Mouse (Mus musculus) ovary, postnatal 10 days (tissue): ENCODE results near the gene Dusp13.
A peak's percentile ranks its signal among the peaks of the same experiment; 100 is the strongest.

Experiments
- DNase-seq: peaks from one replicate; pipeline ENCODE4 v3.0.0; 2022; ENCODE audit warnings: low spot score

Gene Dusp13

DNA sequence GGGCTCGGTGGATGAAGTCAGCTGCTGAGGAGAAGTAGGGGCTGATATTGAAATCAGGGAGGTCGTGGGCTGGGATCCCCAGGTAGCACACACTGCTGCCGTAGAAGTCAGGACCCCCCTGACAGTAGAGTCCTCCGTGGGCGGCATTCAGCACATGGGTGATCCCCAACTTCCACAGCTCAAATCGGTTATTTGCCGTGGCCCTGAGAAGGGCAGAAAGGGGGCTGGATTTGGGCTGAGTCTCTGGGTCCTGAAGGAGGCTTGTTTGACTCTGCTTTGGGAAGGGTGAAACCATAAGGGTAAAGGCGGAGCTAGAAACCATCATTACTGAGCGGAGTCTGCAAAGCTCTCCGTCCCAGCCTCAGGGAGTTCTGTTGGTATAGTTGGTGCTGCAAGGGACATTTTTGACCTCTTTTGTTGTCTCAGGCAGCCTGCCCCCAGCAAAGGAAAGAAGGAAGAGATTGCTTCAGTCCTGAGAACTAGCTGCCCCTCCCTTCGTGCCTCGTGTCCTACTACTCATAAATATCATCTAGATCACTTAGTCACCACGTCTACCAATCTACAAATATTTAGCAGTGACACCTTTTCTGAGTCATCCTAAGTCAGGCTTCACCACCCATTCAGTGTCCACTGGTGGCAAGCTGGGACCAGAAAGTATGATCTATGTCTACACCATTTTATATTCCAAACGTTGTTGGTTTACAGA lies 3.4 kb downstream of the Dusp13 start:
- no peak for DNase-seq

DNA sequence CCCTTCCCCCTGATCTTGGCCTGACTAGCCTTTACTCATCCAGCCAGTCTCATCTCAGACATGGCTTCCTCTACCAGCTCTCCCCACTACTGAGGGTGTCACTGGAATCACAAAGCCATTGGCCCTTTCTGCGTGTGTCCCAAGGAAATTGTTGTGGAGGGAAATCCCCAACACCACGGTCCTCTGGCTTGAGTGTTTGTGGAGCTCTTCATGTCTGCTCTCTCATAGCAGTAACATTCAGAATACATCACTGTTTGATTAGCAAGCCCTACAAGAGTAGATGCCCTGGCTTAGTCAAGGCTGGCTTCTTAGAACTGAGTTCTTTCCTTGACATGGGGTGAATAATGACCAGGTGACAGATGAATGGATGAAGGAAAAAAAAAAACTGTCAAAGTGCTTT lies 4.1 kb downstream of the Dusp13 start:
- no peak for DNase-seq

GRCm38 (mm10) chr14:21746251-21746650 lies 4.7 kb downstream of the Dusp13 start:
- DNase-seq = no peak

DNA sequence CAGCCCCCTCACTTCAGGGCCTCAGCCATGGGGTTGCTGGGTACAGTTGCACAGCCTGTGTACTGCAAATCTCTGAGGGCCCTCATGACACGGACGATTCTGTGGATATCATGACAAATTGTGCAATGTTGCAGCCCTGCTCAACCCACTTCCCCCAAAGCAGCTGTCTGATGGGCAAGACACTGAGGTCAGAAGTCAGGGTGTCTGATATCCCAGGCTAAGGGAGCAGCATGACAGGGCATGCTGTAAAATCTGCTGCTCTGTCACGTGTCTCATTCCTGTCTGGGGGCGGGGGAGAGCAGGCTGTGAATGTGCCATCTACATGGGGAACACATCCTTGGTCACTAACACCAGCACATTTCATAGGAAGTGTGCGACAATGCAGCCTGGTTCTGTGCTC lies 5.8 kb downstream of the Dusp13 start:
- DNase-seq = no peak

- DNase-seq = no peak
Measured at GRCm38 (mm10) chr14:21744169-21744568, 6.8 kb downstream of the Dusp13 start.

DNA sequence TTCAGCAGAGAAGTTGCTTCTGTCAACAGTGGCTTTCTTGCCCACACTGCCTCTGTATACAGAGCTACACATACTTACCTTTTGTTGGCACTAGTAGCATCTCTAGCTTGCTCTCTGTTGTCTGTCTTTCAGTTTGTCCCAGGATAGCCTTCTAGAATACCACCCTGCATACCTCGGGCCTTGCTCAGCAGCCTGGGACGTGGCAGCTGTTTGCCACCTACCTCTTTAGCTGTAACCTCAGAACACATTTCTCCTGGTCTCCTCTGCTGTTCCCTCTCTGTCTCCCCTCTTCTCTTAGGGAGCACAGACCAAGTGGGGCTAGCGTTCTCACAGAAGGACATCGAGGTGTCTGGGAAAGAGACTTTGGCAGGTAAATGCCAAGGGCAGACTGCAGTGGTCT lies 8.5 kb downstream of the Dusp13 start:
- DNase-seq = no peak

DNA sequence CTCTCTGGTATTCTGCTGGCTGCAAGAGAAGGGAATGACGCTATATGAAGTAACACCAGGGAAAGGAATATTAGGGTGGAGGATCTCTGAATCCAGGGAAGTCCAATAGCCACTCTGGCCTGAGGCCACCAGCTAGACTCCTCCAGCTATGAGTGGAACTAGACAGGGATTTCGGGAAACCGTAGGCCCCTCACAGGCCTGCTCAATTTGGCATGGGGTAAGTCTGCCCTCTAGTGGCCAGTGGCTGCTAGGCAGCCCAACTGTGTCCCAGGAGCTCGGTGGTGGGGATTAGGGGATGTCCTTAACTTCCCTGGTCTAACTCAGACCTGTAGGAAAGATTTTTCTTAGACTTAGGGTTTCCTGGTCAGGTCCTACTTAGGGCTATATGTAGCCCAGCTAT lies 9.2 kb downstream of the Dusp13 start:
- peak; percentile 73 for DNase-seq

DNA sequence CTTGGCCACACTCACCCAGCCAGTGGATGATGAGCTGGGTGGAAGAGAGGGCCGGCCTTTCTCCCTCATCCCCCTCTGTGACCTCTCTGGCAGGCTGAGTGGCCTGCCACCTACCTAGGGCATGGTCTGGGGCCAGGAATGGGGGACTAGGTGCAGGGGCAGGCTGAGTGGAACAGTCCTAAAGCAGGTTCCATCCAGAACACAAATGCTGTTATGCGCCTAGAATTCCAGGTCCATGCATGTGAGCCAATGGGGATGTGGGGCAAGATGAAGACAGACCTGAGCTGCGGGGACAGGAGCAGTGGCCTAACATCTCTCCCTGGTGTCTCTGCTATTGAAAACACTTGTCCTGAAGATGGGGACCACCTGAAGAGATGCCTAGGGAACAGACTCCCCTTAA lies 9.7 kb downstream of the Dusp13 start:
- no peak for DNase-seq

GRCm38 (mm10) chr14:21740345-21740744 lies 10.6 kb downstream of the Dusp13 start:
- DNase-seq = no peak

- DNase-seq = no peak
Measured at GRCm38 (mm10) chr14:21733131-21733905, 17.7 kb downstream of the Dusp13 start.

DNA sequence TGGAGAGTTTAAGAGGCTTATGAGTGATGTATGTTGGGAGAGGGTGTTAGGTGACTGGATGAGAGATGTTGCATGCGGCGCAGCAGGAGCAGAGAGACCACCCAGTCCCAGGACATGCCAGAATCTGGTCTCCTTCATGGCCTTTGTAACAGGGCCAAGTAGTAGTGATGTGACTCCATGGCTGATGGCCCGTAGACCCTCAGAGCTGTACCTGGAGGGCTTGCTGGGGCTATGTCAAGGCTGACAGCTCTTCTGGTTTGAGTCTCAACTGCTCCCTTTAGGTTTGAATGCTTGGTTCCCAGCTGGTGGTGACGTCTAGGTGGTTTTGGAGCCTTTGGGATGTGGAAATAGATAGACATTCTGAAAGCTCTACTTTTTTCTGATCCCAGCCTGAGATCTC lies 21.0 kb downstream of the Dusp13 start:
- no peak for DNase-seq

- DNase-seq = no peak
Measured at GRCm38 (mm10) chr14:21729031-21729732, 21.8 kb downstream of the Dusp13 start.

DNA sequence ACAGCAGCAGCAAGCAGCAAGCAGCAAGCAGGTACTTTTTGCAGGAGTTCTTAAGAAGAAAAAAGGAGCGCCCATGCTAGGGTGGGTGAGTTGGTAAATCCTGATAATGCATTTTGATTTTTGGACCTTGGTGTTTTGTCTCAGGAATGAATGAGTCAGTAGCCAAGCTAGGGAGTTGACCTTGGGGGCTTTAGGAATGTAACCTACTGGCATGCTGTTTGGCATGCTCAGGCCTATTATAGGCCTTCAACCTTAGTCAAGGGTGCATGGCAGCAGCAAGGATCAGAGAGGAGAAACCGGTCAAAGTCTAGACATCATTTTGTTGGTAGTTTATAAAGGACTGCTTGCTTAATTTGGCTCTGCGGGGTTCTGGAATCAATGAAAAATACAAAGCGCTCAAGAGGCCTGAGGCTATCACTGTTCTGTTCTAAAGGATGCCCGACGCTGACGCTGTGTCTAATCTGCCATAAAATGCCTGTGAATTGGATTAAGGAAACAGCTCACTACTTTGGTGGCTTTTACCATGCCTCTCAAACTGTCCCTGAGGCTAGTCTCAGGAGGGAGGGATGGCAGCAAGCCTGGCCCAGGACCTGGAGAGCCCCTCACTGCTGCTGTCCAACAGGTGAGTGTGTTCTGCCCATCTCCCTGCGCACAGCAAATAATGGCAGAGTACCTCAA lies 28.8 kb downstream of the Dusp13 start:
- no peak for DNase-seq

GRCm38 (mm10) chr14:21720430-21721205 lies 30.4 kb downstream of the Dusp13 start:
- DNase-seq = no peak

- no peak for DNase-seq
Measured at GRCm38 (mm10) chr14:21719646-21720383, 31.2 kb downstream of the Dusp13 start.

- no peak for DNase-seq
Measured at GRCm38 (mm10) chr14:21714486-21714885, 36.5 kb downstream of the Dusp13 start, which contains the start of gene Dupd1. Gene Dupd1 (minus strand): TSS chr14:21714576.

GRCm38 (mm10) chr14:21711231-21711630 lies 39.8 kb downstream of the Dusp13 start:
- no peak for DNase-seq

DNA sequence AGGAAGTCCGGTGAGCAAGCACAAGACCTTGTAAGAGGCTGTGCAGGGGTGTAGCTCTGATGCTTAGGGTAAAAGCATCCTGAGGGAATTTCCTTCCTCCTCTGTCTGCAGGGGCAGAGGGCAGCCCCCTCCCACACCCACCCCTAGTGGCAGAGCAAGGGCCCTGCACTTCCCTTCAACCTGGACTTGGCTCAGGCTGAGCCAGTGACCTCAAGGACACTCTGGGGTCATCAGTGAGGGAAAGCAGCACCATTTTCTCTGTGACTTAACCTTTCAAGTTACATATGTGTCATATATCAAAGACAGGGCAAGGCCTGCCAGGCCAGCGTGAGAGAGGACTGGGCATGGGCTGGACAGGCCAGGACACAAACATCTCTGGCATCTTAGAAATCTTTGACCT lies 41.4 kb downstream of the Dusp13 start:
- no peak for DNase-seq

DNA sequence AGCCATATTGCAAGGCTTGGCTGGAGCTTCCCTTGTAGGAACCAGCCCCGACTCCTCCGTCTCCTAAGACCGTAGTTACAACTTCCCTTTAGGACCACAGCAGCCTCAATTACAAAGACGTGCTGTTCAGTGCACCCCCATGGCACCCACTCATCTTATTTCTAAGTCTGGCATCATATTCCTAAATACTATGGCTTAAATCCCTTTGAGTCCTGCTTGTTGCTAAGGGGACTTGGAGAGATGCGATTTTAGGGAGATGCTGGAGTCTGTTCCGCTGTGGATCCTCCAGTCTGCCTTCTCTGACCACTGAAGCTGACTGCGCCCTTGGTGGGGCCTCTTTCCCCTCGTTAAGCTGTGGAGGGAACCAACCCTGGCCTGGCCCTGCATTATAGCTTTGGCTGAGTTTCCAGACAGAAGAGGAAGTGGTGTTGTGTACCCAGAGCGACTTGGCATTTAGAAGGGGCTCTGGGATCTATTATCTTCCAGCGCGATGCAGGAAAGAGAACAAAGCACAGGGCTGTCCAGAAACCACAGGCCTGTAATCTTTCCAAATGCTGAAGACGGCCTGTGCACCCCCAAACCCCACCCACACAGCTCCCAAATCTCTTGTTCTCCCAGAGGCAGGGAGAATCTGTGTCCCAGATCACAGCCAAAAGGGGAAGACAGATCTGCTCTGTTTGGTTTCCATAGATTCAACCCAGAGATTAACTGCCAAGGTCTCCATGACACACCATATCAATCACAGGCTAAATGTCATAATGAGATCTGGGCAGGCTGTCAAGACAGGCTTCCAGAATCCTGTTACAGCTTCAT lies 44.0 kb downstream of the Dusp13 start:
- peak; percentile 10 for DNase-seq

DNA sequence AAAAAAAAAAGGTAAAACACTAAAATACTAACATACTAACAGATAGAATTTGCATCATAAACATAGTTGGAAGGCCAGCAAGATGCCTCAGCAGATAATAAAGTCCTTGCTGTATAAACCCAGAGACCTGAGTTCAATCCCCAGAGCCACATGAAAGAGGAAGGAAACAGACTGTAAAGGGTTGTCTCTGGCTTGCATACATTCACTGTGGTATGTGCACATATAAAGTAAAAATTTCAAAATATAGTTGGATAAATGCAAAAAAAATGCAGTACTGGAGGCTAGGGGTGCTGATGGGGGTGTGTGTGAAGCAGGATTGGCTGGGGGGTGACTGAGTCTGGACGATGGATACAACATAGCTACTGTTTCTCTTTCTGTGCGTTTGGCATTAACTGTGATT lies 45.5 kb downstream of the Dusp13 start:
- DNase-seq = no peak
